Mouse (Mus musculus) kidney, embryonic 14.5 days (tissue): ENCODE results near the gene Nanos2. TPM values are rescaled to one million over a fixed set of nuclear protein-coding genes. Genes with fewer than 3 reads are reported as not detected.

Experiments
- ATAC-seq: fragments of 200-750 bp; cut with Nextera tagmentation; 2 replicates; pipeline ENCODE4 v1.8.0; 2017; ENCODE audit warnings: moderate number of reproducible peaks, mild to moderate bottlenecking, moderate TSS enrichment, moderate library complexity; ENCODE audit not compliant: low FRiP score, low TSS enrichment
- H3K27ac ChIP-seq: fragments of 300-500 bp; sonication (generic); 2 replicates; pipeline ENCODE4 v1.5.1; 2014; ENCODE audit warnings: low read depth, mild to moderate bottlenecking, low read length, moderate library complexity, mixed read lengths
- H3K27me3 ChIP-seq: fragments of 300-500 bp; sonication (generic); 2 replicates; pipeline ENCODE4 v1.6.1; 2014; ENCODE audit warnings: mild to moderate bottlenecking, low read length; ENCODE audit not compliant: control insufficient read depth, insufficient read depth
- H3K36me3 ChIP-seq: fragments of 300-500 bp; sonication (generic); 2 replicates; pipeline ENCODE4 v1.6.1; 2014; ENCODE audit warnings: low read length, mixed read lengths; ENCODE audit not compliant: control insufficient read depth, insufficient read depth
- H3K4me1 ChIP-seq: fragments of 300-500 bp; sonication (generic); 2 replicates; pipeline ENCODE4 v1.6.1; 2014; ENCODE audit warnings: low read length, mixed read lengths; ENCODE audit not compliant: control insufficient read depth, insufficient read depth
- H3K4me2 ChIP-seq: fragments of 300-500 bp; sonication (generic); replicated peaks from 2 replicates; pipeline ENCODE4 v1.6.1; 2014; ENCODE audit warnings: low read depth, mild to moderate bottlenecking, low read length
- H3K4me3 ChIP-seq: fragments of 300-500 bp; sonication (generic); 2 replicates; pipeline ENCODE4 v1.5.1; 2014; ENCODE audit warnings: mild to moderate bottlenecking, low read length
- H3K9ac ChIP-seq: fragments of 300-500 bp; sonication (generic); 2 replicates; pipeline ENCODE4 v1.6.1; 2014; ENCODE audit warnings: low read depth, mild to moderate bottlenecking, low read length, moderate library complexity
- H3K9me3 ChIP-seq: fragments of 300-500 bp; sonication (generic); 2 replicates; pipeline ENCODE4 v1.6.1; 2016; ENCODE audit warnings: low read length; ENCODE audit not compliant: control insufficient read depth
- WGBS: fragments of 180-500 bp; shearing (Covaris S2); extraction: QIAGEN DNeasy Blood & Tissue Kit; methylation state at CpG from one replicate; pipeline ENCODE4 v1.1.7; 2014; 5-methylcytosine and 5-hydroxymethylcytosine counted together
- polyA plus RNA-seq: library from polyadenylated mRNA; unstranded; fragments of >200 nt; fragmentation: Nextera tagmentation; extraction: Ambion mirVana; gene quantifications from 2 replicates; pipeline ENCODE4 v1.2.1, GENCODE M21; 2014

Nanos2 gene
- polyA plus RNA-seq = not detected in 2 replicates

DNA sequence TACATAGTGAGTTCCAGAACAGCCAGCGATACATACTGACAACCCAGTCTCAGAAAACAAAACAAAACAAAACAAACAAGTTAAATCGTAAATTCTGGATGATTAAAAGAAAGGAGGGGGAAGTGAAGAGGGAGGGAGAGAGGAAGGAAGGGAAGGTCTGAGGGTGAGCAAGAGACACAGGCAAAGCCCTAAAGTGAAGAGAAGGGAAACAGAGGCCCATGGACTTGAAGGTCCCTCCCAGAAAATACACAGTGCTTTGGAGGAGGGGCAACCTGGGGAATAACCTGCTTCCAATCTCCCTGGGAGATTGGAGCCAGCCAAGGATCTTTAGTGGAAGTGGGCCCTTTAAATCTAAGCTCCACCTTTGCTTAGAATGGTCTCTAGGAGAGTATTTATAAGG is at the start of gene Nanos2:
Nanos2 (plus strand) TSS at position 301 of the 400 bp plus-strand sequence.
- no peak within 1 kb of the TSS for H3K4me2 ChIP-seq
- no peaks in the 10 kb centered on the region for H3K36me3 ChIP-seq
- ATAC-seq = no peak
- H3K27ac ChIP-seq = no peak within 1 kb of the TSS
- peaks cover 6% of the 10 kb centered on the region; the same call in 1 of the 2 replicates for H3K4me1 ChIP-seq
- no peak within 1 kb of the TSS for H3K9ac ChIP-seq
- WGBS = 57% methylated on average over 2 of the region's 2 CpGs
- H3K4me3 ChIP-seq = no peak within 1 kb of the TSS
- H3K9me3 ChIP-seq = no peaks in the 10 kb centered on the region
- H3K27me3 ChIP-seq = peaks cover 5% of the 10 kb centered on the region; the same call in 1 of the 2 replicates

DNA sequence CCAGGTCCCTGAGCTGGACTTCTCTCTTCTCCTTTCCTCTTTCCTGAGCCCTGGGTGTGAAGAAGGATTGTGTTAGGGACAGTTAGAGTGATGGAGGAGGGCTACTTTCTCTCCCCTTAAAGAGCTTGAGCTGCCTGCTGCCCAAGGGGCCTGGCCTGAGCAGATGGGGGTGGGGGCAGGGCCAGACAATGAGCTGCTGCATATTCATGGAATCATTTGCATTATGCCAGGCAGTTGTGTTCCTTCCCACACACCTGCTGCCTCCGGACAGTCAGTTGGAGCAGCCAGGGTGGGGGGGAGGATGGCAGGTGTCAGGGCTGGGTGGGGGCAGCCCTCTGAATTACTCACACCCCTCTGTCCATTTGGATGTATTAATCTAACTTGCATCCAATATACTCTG is 44.8 kb upstream of the Nanos2 start:
- H3K36me3 ChIP-seq = no peaks in the 10 kb centered on the region
- no peaks in the 10 kb centered on the region for H3K9me3 ChIP-seq
- peaks cover 3% of the 10 kb centered on the region; the same call in 1 of the 2 replicates for H3K27me3 ChIP-seq
- ATAC-seq = no peak
- no peak overlapping the region for H3K9ac ChIP-seq
- H3K4me3 ChIP-seq = no peak overlapping the region
- H3K4me2 ChIP-seq = no peak overlapping the region
- H3K27ac ChIP-seq = no peak overlapping the region
- 0% methylated on average over 1 of the region's 1 CpGs for WGBS
- H3K4me1 ChIP-seq = no peaks in the 10 kb centered on the region

DNA sequence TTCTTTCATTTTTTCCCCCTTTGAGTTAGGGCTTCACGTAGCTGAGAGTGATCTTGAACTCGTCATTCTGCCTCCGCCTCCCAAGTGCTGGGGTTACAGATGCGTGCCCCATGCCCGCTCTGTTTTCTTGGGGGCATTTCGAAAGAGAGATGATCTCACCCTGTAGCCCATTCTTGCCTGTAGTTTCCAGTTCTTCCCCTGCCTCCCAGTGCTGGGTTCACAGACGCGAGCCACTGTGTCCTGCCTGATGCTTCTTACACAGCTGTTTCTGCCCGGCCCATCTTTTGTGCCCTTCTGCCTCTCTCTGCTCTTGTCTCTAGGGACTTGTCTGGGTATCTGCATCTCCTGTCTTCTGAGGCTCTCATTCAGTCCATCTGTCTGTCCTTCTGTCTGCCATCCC is 44.4 kb upstream of the Nanos2 start:
- H3K27ac ChIP-seq = no peak overlapping the region
- no peaks in the 10 kb centered on the region for H3K36me3 ChIP-seq
- H3K27me3 ChIP-seq = peaks cover 3% of the 10 kb centered on the region; the same call in 1 of the 2 replicates
- no peaks in the 10 kb centered on the region for H3K9me3 ChIP-seq
- no peaks in the 10 kb centered on the region for H3K4me1 ChIP-seq
- no peak overlapping the region for H3K9ac ChIP-seq
- H3K4me3 ChIP-seq = no peak overlapping the region
- no peak overlapping the region for H3K4me2 ChIP-seq
- no peak for ATAC-seq
- 57% methylated on average over 9 of the region's 9 CpGs for WGBS

DNA sequence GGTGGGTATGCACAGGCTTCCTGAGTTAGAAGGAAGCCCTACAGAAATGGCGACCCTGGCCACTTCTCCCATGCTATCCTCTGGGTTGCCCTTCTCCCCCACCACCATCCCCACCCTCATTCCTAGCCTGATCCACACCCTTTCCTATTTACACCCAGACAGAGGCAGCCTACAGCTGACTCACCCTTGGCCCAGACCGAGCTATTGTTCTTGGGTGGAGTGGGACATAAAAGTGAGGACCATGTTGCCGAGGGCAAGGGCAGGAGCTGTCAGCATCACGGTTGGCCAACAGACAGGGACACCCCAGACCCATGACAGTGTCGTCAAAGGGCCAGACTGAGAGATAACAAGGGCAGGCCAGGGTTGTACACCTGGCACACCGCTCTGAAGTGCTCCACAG is 39.0 kb upstream of the Nanos2 start:
- Histone ChIP-seq H3K4me1 (no peaks in the 10 kb centered on the region), H3K36me3 (no peaks in the 10 kb centered on the region), H3K27ac (no peak overlapping the region), H3K9me3 (no peaks in the 10 kb centered on the region), H3K27me3 (no peaks in the 10 kb centered on the region), H3K9ac (no peak overlapping the region), H3K4me2 (no peak overlapping the region), H3K4me3 (no peak overlapping the region)
- ATAC-seq = no peak
- WGBS = 70% methylated on average over 6 of the region's 6 CpGs

DNA sequence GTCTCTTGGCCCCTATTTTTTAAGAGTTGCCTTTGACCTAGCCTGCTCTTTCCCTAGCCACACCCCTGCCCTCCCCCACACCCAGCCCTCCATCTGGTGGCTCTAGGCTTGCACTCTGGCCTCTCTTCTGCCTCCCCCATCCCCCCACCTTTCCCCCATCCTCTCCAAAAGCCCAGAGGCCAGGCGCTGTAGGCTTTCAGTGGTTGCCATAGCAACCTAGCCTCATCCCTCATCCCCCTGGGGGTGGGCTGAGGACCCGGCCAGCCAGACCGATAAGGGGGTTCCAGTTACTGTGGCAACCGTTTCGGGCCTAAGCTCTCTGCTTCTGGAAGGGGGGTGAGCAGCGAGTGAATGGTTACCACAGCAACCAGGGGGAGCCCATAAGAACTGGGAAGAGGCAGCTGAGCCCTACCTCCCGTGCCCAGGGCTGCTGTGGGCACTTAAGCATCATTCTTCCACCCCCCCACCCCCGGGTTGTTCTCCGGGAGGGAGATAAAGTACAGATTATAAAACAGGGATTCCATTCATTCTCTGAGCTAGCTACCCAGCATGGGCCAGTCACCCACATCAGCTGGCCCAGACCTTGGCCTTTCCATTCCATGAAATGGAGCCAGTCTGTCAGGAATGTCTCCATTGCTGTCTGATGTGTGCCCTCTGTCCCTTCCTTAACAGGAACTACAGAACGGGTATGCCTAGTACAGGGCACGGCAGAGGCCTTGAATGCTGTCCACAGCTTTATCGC is 37.2 kb upstream of the Nanos2 start:
- ATAC-seq = no peak
- H3K9me3 ChIP-seq = no peaks in the 10 kb centered on the region
- no peak overlapping the region for H3K9ac ChIP-seq
- no peaks in the 10 kb centered on the region for H3K27me3 ChIP-seq
- no peaks in the 10 kb centered on the region for H3K36me3 ChIP-seq
- 45% methylated on average over 12 of the region's 12 CpGs for WGBS
- H3K4me1 ChIP-seq = no peaks in the 10 kb centered on the region
- H3K4me3 ChIP-seq = no peak overlapping the region
- no peak overlapping the region for H3K27ac ChIP-seq
- H3K4me2 ChIP-seq = no peak overlapping the region

DNA sequence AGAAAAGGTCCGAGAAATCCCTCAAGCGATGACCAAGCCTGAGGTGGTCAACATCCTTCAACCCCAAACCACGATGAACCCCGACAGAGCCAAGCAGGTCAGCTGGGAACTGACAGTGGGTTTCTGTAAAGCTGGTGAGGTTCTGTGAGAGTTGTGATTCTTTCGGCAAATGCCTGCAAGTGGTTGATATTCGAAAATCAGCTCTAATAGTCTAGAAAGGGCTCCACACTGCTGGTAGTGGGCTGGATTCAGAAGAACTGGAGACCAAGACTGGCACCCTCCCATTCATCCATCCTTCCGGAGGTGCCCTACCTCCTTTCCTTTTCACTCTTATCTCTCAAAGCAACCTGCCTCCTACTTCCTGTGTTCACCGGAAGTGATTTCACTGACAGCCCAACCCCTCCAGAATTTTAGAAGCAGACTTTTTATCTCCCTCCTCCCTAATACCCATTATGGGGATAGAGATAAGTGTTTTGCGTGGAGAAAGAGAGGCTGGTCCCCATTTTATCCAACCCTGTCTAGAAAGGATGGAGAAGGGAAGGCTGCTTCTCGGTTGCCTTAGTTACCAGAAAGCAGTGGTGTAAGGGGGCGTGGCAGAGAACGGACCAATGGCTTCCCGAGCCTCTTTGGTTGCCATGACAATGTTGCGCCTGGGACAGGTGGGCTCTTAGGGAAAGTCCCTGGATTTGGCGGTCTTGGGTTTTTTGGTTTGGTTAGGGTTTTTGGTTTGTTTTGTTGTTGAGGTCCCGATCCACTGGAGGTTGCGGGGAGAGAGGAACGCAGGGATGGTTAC is 36.5 kb upstream of the Nanos2 start:
- Histone ChIP-seq H3K36me3 (no peaks in the 10 kb centered on the region), H3K4me1 (no peaks in the 10 kb centered on the region), H3K9me3 (no peaks in the 10 kb centered on the region), H3K27me3 (0 out of 2 replicates have a peak, but pooled peaks cover under 1% of the 10 kb centered on the region), H3K9ac (no peak overlapping the region), H3K27ac (no peak overlapping the region), H3K4me3 (no peak overlapping the region), H3K4me2 (no peak overlapping the region)
- no peak for ATAC-seq
- 25% methylated on average over 18 of the region's 18 CpGs for WGBS

DNA sequence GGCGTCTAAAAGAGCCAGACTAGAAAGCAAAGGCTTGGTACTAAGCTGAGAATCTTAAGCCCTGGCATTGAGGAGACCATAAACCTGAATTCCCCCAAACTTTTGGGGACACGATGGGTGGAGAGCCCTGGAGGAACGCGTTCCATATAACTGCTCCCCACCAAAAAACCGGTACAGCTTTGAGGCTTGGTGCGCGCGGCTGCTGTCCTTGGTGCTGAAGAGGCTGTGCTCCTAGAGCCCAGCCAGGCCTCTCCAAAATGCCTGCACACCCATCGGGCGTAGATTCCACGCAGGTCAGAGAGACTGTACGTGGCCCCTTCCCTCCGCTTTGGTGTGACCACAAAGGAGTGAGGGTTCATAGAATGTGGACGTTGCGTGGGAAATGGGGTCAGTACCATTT is 35.8 kb upstream of the Nanos2 start:
- Histone ChIP-seq H3K36me3 (no peaks in the 10 kb centered on the region), H3K4me3 (no peak overlapping the region), H3K27ac (no peak overlapping the region), H3K27me3 (0 out of 2 replicates have a peak, but pooled peaks cover 6% of the 10 kb centered on the region), H3K4me1 (no peaks in the 10 kb centered on the region), H3K4me2 (no peak overlapping the region), H3K9ac (no peak overlapping the region), H3K9me3 (no peaks in the 10 kb centered on the region)
- 15% methylated on average over 15 of the region's 15 CpGs for WGBS
- ATAC-seq = no peak

DNA sequence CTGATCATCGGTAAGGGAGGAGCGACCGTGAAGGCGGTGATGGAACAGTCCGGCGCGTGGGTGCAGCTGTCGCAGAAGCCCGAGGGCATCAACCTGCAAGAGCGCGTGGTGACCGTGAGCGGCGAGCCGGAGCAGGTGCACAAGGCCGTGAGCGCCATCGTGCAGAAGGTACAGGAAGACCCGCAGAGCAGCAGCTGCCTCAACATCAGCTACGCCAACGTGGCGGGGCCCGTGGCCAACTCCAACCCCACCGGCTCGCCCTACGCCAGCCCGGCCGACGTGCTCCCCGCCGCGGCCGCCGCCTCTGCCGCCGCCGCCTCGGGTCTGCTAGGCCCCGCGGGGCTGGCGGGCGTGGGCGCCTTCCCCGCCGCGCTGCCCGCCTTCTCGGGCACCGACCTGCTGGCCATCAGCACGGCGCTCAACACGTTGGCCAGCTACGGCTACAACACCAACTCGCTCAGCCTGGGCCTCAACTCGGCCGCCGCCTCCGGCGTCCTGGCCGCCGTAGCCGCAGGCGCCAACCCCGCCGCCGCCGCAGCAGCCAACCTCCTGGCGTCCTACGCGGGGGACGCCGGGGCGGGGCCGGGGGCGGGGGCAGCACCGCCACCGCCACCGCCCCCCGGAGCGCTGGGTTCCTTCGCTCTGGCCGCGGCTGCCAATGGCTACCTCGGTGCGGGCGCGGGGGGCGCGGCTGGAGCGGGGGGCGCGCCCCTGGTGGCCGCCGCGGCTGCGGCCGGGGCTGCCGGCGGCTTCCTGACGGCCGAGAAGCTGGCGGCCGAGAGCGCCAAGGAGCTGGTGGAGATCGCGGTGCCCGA is 29.4 kb upstream of the Nanos2 start:
- Histone ChIP-seq H3K27me3 (peaks cover 62% of the 10 kb centered on the region), H3K4me1 (peaks cover 2% of the 10 kb centered on the region; the same call in 1 of the 2 replicates), H3K4me2 (peak overlapping the region; percentile 99), H3K4me3 (peak overlapping the region; percentile 61), H3K9me3 (no peaks in the 10 kb centered on the region), H3K36me3 (no peaks in the 10 kb centered on the region), H3K27ac (no peak overlapping the region), H3K9ac (peak overlapping the region; percentile 54)
- ATAC-seq = peak; percentile 89
- under 1% methylated on average over 72 of the region's 107 CpGs for WGBS
